Mouse (Mus musculus): Measurements from ENCODE around the gene Ube2j2.

DNA sequence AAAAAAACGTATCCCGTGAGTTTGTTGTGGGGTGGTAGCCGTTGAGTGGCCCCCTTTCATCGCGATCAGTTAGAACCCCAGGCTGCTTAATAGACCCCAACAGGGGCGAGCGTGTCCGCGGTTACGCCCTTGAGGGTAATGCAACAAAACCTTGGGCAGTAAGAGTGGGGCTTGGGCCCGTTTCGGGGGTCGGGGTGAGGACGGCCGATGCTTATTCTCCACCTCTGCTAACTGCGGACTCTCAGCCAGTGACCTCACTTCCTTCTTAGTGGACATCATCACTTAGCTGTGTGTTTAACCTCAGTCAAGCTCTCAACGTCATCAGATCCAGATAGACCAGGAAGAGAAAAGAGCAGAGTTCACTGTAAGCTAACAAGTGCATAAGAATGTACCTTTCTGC lies 640 bp downstream of the Ube2j2 start:
- TF ChIP-seq CTCF (IDR thresholded peaks at IDR 0.05; ENCODE audit: low read depth): no peak
- TF ChIP-seq EP300 (IDR thresholded peaks at IDR 0.05; ENCODE audit: low read depth): no peak
